Mouse (Mus musculus) olfactory bulb, adult 2 months (tissue): ENCODE measurements around the gene Hgd. TPM values are rescaled to one million over a fixed set of nuclear protein-coding genes. Genes with fewer than 3 reads are reported as not detected.
A peak's percentile ranks its signal among the peaks of the same experiment; 100 is the strongest.

Experiments
- H3K27ac ChIP-seq: fragments of 200-500 bp; 2 replicates; pipeline ENCODE4 v1.5.1; 2012; ENCODE audit warnings: low read depth, low read length; ENCODE audit not compliant: insufficient read depth
- H3K4me1 ChIP-seq: fragments of 200-500 bp; 2 replicates; pipeline ENCODE4 v1.6.1; 2012; ENCODE audit warnings: low read length; ENCODE audit not compliant: control insufficient read depth, insufficient read depth
- H3K4me3 ChIP-seq: fragments of 200-500 bp; 2 replicates; pipeline ENCODE4 v1.5.1; 2012; ENCODE audit warnings: mild to moderate bottlenecking, low read depth, low read length, moderate library complexity; ENCODE audit not compliant: insufficient read depth
- CTCF ChIP-seq: fragments of 200-500 bp; IDR thresholded peaks from 2 replicates; pipeline ENCODE4 v1.5.1; 2012; ENCODE audit warnings: low read depth, mild to moderate bottlenecking, low read length, moderate library complexity; ENCODE audit not compliant: insufficient read depth
- POLR2A ChIP-seq: fragments of 200-500 bp; IDR thresholded peaks from 2 replicates; pipeline ENCODE4 v1.6.1; 2012; ENCODE audit warnings: mild to moderate bottlenecking, low read depth, low read length, moderate library complexity; ENCODE audit not compliant: insufficient read depth
- whole genome bisulfite sequencing: fragments of 180-500 bp; shearing (Covaris S2); methylation state at CpG from one replicate; pipeline ENCODE4 v1.1.7; 2018; 5-methylcytosine and 5-hydroxymethylcytosine counted together
- polyA plus RNA-seq: library from polyadenylated mRNA; stranded (reverse); fragments of >200 nt; gene quantifications from 2 replicates; pipeline ENCODE4 v1.2.4, GENCODE M21; 2012; ENCODE audit warnings: low replicate concordance; ENCODE audit not compliant: missing spikeins, insufficient read depth, insufficient read length

Gene Hgd
- polyA plus RNA-seq, 1 experiment: not detected

GRCm38 (mm10) chr16:37550266-37550665 is 29.7 kb upstream of the Hgd start:
- 46% methylated on average over 3 of the region's 3 CpGs for WGBS
- Histone ChIP-seq H3K27ac (no peak overlapping the region), H3K4me1 (peaks cover 3% of the 10 kb centered on the region), H3K4me3 (no peak overlapping the region)
- TF ChIP-seq CTCF (no peak), POLR2A (no peak)

GRCm38 (mm10) chr16:37550981-37551380 is 29.0 kb upstream of the Hgd start:
- H3K27ac ChIP-seq: no peak overlapping the region
- 95% methylated on average over 2 of the region's 2 CpGs for WGBS
- TF ChIP-seq POLR2A: no peak
- no peak for TF ChIP-seq CTCF
- peaks cover 3% of the 10 kb centered on the region for H3K4me1 ChIP-seq
- H3K4me3 ChIP-seq: no peak overlapping the region

GRCm38 (mm10) chr16:37552824-37553223 is 27.1 kb upstream of the Hgd start:
- no peaks in the 10 kb centered on the region for H3K4me1 ChIP-seq
- no peak overlapping the region for H3K4me3 ChIP-seq
- WGBS: 61% methylated on average over 3 of the region's 3 CpGs
- no peak overlapping the region for H3K27ac ChIP-seq
- TF ChIP-seq POLR2A (no peak), CTCF (no peak)

DNA sequence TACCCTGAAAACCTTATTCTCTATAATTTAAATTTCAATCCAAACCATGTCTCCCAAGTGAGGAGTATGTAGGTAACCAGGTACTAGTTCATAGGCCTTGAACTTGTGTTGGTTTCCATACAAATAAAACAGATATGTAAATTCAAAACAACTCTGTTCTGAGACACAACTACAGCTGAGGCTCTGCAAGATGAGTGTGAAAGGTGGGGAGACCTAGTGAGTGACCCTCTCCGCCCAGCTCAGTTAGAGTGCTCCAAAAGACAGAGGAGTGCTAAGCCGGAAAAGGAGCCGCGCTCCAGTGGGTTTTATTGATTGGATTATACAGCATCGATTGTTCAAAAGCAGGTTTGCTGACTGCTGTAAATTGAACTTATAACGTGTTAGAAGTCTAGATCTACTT is 17.5 kb upstream of the Hgd start:
- WGBS: 79% methylated on average over 6 of the region's 6 CpGs

GRCm38 (mm10) chr16:37562961-37563360 is 17.0 kb upstream of the Hgd start:
- no peak overlapping the region for H3K27ac ChIP-seq
- 81% methylated on average over 5 of the region's 5 CpGs for WGBS
- no peak overlapping the region for H3K4me3 ChIP-seq
- no peak for TF ChIP-seq POLR2A
- TF ChIP-seq CTCF: no peak
- no peaks in the 10 kb centered on the region for H3K4me1 ChIP-seq

More for the DNA sequence above, 17.5 kb upstream of the Hgd start:
- Histone ChIP-seq H3K4me1 (no peaks in the 10 kb centered on the region), H3K27ac (no peak overlapping the region), H3K4me3 (no peak overlapping the region)
- no peak for TF ChIP-seq POLR2A

DNA sequence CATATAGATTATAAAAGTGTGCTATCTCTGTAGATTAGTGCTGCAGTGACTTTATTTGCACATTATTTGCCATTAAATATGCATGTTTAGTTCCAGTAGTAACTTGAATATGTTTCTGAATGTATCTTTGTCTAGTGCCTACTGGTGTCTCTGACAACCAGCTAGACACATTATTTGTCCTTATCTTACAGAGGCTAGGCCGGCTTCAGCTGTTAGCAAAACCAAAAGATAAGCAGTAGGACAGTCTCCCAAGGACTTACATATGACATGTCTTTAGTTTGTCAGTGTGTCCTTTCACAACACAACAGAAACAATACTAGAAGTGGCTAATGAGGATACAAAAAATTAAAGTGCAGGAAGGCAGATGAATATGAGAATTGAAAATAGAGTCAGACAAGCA is 14.8 kb upstream of the Hgd start:
- 98% methylated on average over 1 of the region's 1 CpGs for WGBS
- TF ChIP-seq CTCF (no peak), POLR2A (no peak)
- Histone ChIP-seq H3K27ac (no peak overlapping the region), H3K4me1 (no peaks in the 10 kb centered on the region), H3K4me3 (no peak overlapping the region)

DNA sequence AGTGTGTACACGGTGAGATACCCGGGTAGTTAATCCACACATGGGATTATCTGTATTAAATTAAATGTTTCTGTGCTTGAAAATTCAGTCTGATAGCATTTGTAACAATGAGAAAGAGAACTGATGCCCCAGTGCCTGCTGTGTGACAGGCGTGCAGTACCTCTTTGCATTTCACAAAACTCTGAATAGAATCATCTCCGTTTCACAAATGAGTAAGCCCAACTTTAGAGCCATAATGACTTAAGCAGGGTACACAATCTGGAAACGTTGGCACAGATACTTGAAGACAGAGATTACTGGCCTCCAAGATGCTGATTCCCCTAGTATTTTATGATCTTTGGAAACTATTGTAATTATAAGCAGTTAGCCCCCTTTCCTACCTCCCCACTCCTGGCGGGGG is 13.8 kb upstream of the Hgd start:
- no peak overlapping the region for H3K27ac ChIP-seq
- 0 out of 2 replicates have a peak, but pooled peaks cover under 1% of the 10 kb centered on the region for H3K4me1 ChIP-seq
- TF ChIP-seq CTCF (no peak), POLR2A (no peak)
- no peak overlapping the region for H3K4me3 ChIP-seq
- 65% methylated on average over 6 of the region's 6 CpGs for WGBS

- Histone ChIP-seq H3K4me1 (peaks cover 5% of the 10 kb centered on the region; the same call in 1 of the 2 replicates), H3K4me3 (no peak overlapping the region), H3K27ac (no peak overlapping the region)
- no peak for TF ChIP-seq POLR2A
- no peak for TF ChIP-seq CTCF
- WGBS: 66% methylated on average over 12 of the region's 12 CpGs
Measured at GRCm38 (mm10) chr16:37567113-37568050, 12.6 kb upstream of the Hgd start.

DNA sequence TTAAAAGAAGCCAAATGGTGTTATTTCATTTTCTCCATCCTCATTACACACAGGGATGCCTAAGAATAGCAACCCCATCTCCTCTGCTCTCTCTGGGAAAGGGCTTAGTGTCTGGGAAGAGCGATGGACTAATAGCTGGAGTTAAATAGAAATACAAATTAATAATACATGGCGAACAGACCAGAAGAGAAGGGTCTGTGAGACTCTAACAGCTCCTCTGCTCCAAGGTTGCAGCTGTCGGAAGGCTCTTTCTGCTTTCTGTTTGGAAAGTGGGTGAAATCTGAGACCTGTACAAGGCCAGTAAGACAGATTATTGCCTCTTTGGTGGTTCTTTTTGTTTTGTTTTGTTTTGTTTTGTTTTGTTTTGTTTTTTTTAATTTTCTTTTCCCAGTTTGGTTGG is 8.4 kb upstream of the Hgd start:
- no peak overlapping the region for H3K4me3 ChIP-seq
- peak overlapping the region; percentile 81 for H3K27ac ChIP-seq
- 39% methylated on average over 3 of the region's 3 CpGs for WGBS
- H3K4me1 ChIP-seq: peaks cover 6% of the 10 kb centered on the region; the same call in 1 of the 2 replicates
- TF ChIP-seq POLR2A: no peak
- TF ChIP-seq CTCF: no peak
